Mouse (Mus musculus) adrenal gland, postnatal 36 days (tissue): ENCODE data around the gene Clec3a. TPM values are rescaled to one million over a fixed set of nuclear protein-coding genes. Genes with fewer than 3 reads are reported as not detected.

ENCODE experiments used
- DNase-seq, 2 experiments: peaks; one replicate each; pipeline ENCODE4 v3.0.0; 2021; ENCODE audit warnings: mixed read lengths in 1 of 2
- total RNA-seq, 2 experiments: library from RNA; stranded (reverse); gene quantifications; 2 replicates each; pipeline ENCODE4 v1.2.3; 2021

Gene Clec3a
- total RNA-seq, 2 experiments from 2014 or later: not detected

- DNase-seq: no peak
Measured at GRCm38 (mm10) chr8:114458113-114458784, 40.4 kb downstream of the Clec3a start.

GRCm38 (mm10) chr8:114460600-114460999 is 42.7 kb downstream of the Clec3a start:
- peak in 1 of 2 experiments; percentile 14 for DNase-seq

DNA sequence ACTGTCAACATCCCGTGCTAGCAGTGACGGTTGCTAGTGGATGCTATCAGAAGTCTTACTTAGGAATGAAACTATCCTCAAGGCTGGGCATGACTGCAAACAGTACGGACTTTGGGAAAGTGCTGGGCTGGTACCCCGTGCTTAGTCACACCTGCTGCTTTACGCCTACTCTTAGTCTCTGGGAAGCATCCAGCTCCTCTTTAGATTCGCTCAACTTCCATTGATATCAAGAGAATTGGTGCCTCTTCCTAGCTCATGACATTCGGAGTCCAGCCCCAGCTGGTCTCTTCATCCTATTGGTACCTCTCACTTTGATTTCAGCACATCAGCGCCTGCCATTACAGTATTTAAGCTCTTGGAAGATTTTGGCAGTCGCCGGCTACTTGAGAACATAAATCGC is 44.7 kb downstream of the Clec3a start:
- DNase-seq: no peak

DNA sequence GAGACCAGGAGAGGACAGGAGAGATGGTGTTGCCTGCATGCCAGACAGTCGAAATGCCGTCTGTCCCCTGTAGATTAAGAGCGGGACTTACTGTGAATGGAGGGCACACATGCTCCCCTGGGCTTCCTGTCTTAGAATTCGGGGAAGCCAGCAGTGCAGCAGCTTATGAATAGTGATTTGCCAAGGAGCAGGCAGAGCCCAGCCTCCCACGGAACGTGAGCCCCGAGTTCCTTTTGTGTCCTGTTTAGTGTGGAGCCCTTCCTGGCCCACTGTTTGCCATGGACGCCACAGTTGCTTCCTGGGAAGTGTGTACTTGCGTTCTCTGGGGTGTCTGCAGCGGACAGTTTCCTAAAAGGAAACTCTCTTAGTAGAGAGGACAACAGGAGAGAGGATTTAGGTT is 45.4 kb downstream of the Clec3a start:
- DNase-seq: no peak

GRCm38 (mm10) chr8:114468526-114469207 is 50.8 kb downstream of the Clec3a start:
- no peak for DNase-seq

DNA sequence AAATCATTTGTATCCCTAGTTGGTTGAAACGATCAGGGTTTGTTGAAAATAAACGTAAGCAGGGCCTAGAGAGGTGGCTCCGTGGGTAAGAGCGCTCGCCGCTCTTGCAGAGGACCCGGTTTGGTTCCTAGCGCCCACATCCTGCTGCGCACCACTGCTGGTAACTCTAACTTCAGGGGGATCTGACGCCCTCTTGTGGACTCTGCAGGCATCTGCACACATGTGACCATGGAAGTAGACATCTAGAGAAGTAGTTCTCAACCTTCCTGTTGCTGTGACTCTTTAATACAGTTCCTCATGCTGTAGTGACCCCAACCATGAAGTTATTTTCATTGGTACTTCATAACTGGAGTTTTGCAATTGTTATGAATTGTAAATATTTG is 51.3 kb downstream of the Clec3a start:
- DNase-seq: no peak

DNA sequence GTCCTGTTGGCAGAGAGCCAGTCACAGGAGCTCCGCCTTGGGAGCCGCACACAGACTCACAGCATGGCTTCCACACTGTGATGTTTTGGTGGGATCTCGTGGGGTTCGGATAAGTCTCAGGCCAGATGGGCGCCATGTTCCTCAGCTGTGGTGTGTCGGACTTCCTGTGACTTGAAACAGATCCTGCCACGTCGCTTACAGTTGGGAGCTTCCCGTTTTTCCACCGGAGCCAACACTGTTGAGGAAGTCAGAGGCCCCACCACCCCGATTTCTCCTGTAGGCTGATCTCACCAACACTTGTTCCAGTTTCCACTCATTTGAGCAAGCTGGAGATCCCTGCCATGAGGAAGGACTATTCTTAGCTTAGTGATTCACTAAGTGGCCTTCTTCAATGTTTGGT is 55.7 kb downstream of the Clec3a start:
- no peak for DNase-seq

Other genes with a start within 250 kb of the Clec3a start
- gene Vat1l, start 212.5 kb upstream of the Clec3a start, total RNA-seq: 10 to 100 TPM in 1 of 2 experiments, 1 to 10 TPM in 1; 9.8 to 14.0 TPM
- gene Wwox, start 21.6 kb downstream of the Clec3a start, total RNA-seq: 10 to 100 TPM; 27.3 to 28.0 TPM